Mouse (Mus musculus): ENCODE data around the gene Drc7. TPM values are rescaled to one million over a fixed set of nuclear protein-coding genes. Genes with fewer than 3 reads are reported as not detected.

Gene Drc7
- polyA plus RNA-seq, 2 experiments: 0.10 TPM; not detected in 1

DNA sequence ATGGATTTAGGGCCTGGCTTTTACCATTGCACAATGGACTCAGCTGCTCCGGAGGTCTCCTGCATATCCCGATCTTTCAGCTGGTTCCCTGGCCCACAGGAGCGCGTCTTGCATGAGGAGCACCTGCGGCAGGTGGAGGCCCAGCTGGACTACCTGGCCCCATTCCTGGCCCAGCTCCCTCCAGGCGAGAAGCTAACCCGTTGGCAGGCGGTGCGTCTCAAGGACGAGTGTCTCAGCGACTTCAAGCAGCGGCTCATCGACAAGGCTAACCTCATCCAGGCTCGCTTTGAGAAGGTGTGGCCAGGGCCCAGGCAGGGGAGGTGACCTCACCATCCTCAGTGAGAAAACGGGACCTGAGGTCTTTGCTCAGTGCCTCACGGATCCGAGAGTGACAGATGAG lies 21.2 kb downstream of the Drc7 start:
- DNase-seq (ENCODE audit: low spot score) (no peak), ATAC-seq (ENCODE audit: low FRiP score, low read depth) (no peak)
- Histone ChIP-seq H3K27ac (replicated peaks; ENCODE audit: low read depth, low read length) (no peak overlapping the region), H3K4me2 (replicated peaks; ENCODE audit: low read depth, low read length, severe bottlenecking) (no peak overlapping the region), H3K27me3 (ENCODE audit: control insufficient read depth, insufficient read depth, low read length) (no peaks in the 10 kb centered on the region), H3K9me3 (ENCODE audit: control insufficient read depth, low read length) (no peaks in the 10 kb centered on the region), H3K4me1 (ENCODE audit: control insufficient read depth, insufficient read depth, low read length) (peaks cover 2% of the 10 kb centered on the region; the same call in 1 of the 2 replicates), H3K4me3 (replicated peaks; ENCODE audit: low read length) (no peak overlapping the region), H3K36me3 (ENCODE audit: control insufficient read depth, insufficient read depth, low read length) (no peaks in the 10 kb centered on the region), H3K9ac (ENCODE audit: low read depth, low read length, severe bottlenecking) (no peak overlapping the region)
- WGBS: 71% methylated on average over 17 of the region's 17 CpGs
- TF ChIP-seq POLR2A (IDR thresholded peaks at IDR 0.05; ENCODE audit: borderline replicate concordance, extremely low read depth, insufficient read depth, insufficient read length): no peak

DNA sequence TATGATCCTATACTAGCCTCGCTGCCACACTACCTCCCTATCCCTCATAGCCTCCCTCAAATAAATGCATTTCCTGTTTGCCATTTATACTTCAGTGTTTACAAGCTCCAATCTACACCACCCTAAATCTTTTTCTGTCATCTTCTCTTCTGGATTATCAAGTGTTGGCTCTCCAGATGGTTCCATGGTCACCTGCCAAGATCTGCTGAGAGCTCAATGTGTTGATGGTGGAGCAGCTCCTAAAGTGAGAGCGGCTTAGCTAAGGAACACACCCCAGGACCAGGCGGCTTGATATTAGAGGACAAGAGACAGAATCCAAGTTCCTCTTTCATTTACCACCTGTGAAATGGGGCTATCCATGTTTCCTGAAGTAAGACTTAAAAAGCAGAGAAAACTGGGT lies 23.2 kb downstream of the Drc7 start:
- DNase-seq (ENCODE audit: low spot score) (no peak), ATAC-seq (ENCODE audit: low FRiP score, low read depth) (no peak)
- Histone ChIP-seq H3K4me2 (replicated peaks; ENCODE audit: low read depth, low read length, severe bottlenecking) (no peak overlapping the region), H3K4me1 (ENCODE audit: control insufficient read depth, insufficient read depth, low read length) (peaks cover 6% of the 10 kb centered on the region), H3K27me3 (ENCODE audit: control insufficient read depth, insufficient read depth, low read length) (no peaks in the 10 kb centered on the region), H3K36me3 (ENCODE audit: control insufficient read depth, insufficient read depth, low read length) (no peaks in the 10 kb centered on the region), H3K27ac (replicated peaks; ENCODE audit: low read depth, low read length) (no peak overlapping the region), H3K4me3 (replicated peaks; ENCODE audit: low read length) (no peak overlapping the region), H3K9me3 (ENCODE audit: control insufficient read depth, low read length) (no peaks in the 10 kb centered on the region), H3K9ac (ENCODE audit: low read depth, low read length, severe bottlenecking) (no peak overlapping the region)
- TF ChIP-seq POLR2A (IDR thresholded peaks at IDR 0.05; ENCODE audit: borderline replicate concordance, extremely low read depth, insufficient read depth, insufficient read length): no peak
- WGBS: 67% methylated on average over 3 of the region's 3 CpGs

DNA sequence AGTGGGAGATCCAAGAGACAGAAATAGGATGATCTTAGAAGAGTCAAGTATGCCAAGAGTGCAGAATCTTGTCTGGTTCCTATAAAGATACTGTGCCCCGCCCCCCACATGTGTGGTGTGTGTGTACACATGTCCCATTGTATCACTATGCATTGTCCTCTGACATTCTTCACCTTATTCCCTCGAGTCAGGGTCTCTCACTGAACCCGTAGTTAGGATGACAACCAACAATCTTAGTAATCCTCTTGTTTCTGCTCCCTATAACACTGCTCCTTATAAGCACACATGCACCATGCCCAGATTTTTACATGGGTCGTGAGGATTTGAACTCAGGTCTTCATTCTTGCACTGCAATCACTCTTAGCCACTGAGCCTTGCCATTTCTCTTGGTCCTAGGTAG lies 24.4 kb downstream of the Drc7 start:
- H3K9ac ChIP-seq (ENCODE audit: low read depth, low read length, severe bottlenecking): no peak overlapping the region
- no peaks in the 10 kb centered on the region for H3K27me3 ChIP-seq (ENCODE audit: control insufficient read depth, insufficient read depth, low read length)
- H3K9me3 ChIP-seq (ENCODE audit: control insufficient read depth, low read length): no peaks in the 10 kb centered on the region
- no peak overlapping the region for H3K4me2 ChIP-seq (replicated peaks; ENCODE audit: low read depth, low read length, severe bottlenecking)
- H3K4me3 ChIP-seq (replicated peaks; ENCODE audit: low read length): no peak overlapping the region
- 82% methylated on average over 4 of the region's 4 CpGs for WGBS
- peaks cover 5% of the 10 kb centered on the region; the same call in 1 of the 2 replicates for H3K36me3 ChIP-seq (ENCODE audit: control insufficient read depth, insufficient read depth, low read length)
- ATAC-seq (ENCODE audit: low FRiP score, low read depth) (no peak), DNase-seq (ENCODE audit: low spot score) (no peak)
- TF ChIP-seq POLR2A (IDR thresholded peaks at IDR 0.05; ENCODE audit: borderline replicate concordance, extremely low read depth, insufficient read depth, insufficient read length): no peak
- no peak overlapping the region for H3K27ac ChIP-seq (replicated peaks; ENCODE audit: low read depth, low read length)
- H3K4me1 ChIP-seq (ENCODE audit: control insufficient read depth, insufficient read depth, low read length): peaks cover 6% of the 10 kb centered on the region

DNA sequence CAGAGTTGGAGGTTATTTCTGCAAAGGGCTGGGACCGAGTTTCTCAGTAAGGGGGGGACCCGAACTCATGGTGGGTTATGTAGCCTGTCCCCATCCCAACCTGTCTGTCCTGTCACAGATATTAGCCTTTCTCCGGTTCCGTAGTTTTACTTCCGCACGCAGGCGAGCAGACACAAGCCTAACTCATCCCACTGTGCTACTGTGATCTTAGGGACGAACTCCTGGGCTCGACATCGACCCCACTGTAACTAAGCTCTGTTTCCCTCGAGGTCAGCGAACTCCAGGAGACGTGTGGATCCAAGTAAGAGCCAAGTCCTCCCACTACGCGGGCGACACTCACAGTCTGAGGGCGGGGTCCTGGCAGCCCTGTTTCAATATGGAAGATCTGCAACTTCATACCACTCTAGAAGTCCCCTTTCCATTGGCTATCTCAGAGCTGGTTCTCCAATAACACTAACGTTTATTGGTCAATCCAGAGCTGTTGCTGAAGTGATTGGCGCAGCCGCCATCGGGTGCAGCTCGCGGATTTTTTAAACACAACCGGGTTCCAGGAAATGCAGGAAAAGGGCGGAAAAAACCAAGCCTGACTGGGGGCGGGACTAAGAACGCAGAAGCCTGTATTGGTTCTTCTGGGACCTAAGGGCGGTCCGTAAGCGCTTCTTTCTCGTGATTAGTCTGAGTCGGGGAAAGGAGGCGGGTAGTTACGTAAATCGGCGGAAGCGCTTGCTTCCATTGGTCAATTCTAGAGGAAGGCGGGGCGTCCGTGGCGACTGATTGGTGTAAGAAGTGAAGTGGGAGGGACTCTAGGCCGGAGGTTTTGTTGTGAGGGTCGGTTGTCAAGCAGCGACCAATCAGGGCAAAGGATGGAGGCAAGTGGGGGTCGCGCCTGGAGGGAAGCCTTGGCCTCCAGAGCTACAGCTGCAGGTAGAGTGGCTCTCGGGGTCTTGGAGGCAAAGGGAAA lies 25.8 kb downstream of the Drc7 start, which contains the start of gene Katnb1:
TSS of gene Katnb1 (plus strand) at position 806 of the 961 bp plus-strand sequence.
- Histone ChIP-seq H3K4me2 (replicated peaks; ENCODE audit: low read depth, low read length, severe bottlenecking) (peak within 1 kb of the TSS; percentile 66), H3K27me3 (ENCODE audit: control insufficient read depth, insufficient read depth, low read length) (no peaks in the 10 kb centered on the region), H3K9ac (ENCODE audit: low read depth, low read length, severe bottlenecking) (peak within 1 kb of the TSS; percentile 75), H3K27ac (replicated peaks; ENCODE audit: low read depth, low read length) (peak within 1 kb of the TSS; percentile 64), H3K9me3 (ENCODE audit: control insufficient read depth, low read length) (no peaks in the 10 kb centered on the region), H3K36me3 (ENCODE audit: control insufficient read depth, insufficient read depth, low read length) (peaks cover 17% of the 10 kb centered on the region), H3K4me1 (ENCODE audit: control insufficient read depth, insufficient read depth, low read length) (peaks cover 6% of the 10 kb centered on the region), H3K4me3 (replicated peaks; ENCODE audit: low read length) (peak within 1 kb of the TSS; percentile 73)
- TF ChIP-seq POLR2A (IDR thresholded peaks at IDR 0.05; ENCODE audit: borderline replicate concordance, extremely low read depth, insufficient read depth, insufficient read length): peak; percentile 85; the same call in 1 of the 2 replicates
- ATAC-seq (ENCODE audit: low FRiP score, low read depth) (peak; percentile 96), DNase-seq (ENCODE audit: low spot score) (peak; percentile 100)
- WGBS: under 1% methylated on average over 47 of the region's 47 CpGs

DNA sequence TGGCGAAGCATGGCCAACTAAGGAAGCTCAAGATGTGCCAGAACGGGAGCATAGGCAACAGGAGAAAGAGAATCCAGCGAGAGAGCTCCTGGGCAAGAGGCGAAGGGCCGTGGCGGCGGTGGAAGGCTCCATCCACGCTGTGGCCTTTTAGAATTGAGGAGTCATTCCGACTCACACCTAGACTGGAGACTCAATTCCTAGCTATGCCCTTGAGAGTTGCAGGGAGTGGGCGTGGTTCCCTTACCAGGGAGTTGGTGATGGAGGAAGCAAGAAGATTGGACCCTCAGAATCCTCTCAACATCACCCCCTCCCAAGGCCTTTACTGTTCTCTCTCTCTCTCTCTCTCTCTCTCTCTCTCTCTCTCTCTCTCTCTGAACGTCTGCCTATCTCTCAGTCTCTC lies 26.7 kb downstream of the Drc7 start:
- no peak for ATAC-seq (ENCODE audit: low FRiP score, low read depth)
- no peaks in the 10 kb centered on the region for H3K9me3 ChIP-seq (ENCODE audit: control insufficient read depth, low read length)
- DNase-seq (ENCODE audit: low spot score): no peak
- no peaks in the 10 kb centered on the region for H3K27me3 ChIP-seq (ENCODE audit: control insufficient read depth, insufficient read depth, low read length)
- H3K4me1 ChIP-seq (ENCODE audit: control insufficient read depth, insufficient read depth, low read length): peaks cover 6% of the 10 kb centered on the region
- no peak for TF ChIP-seq POLR2A (IDR thresholded peaks at IDR 0.05; ENCODE audit: borderline replicate concordance, extremely low read depth, insufficient read depth, insufficient read length)
- 12% methylated on average over 11 of the region's 11 CpGs for WGBS
- peak overlapping the region; percentile 75 for H3K9ac ChIP-seq (ENCODE audit: low read depth, low read length, severe bottlenecking)
- peaks cover 21% of the 10 kb centered on the region for H3K36me3 ChIP-seq (ENCODE audit: control insufficient read depth, insufficient read depth, low read length)
- peak overlapping the region; percentile 64 for H3K27ac ChIP-seq (replicated peaks; ENCODE audit: low read depth, low read length)
- H3K4me2 ChIP-seq (replicated peaks; ENCODE audit: low read depth, low read length, severe bottlenecking): peak overlapping the region; percentile 65
- peak overlapping the region; percentile 73 for H3K4me3 ChIP-seq (replicated peaks; ENCODE audit: low read length)
